Mouse (Mus musculus): ENCODE data around the gene Kcne1. TPM values are rescaled to one million over a fixed set of nuclear protein-coding genes. Genes with fewer than 3 reads are reported as not detected.
A peak's percentile ranks its signal among the peaks of the same experiment; 100 is the strongest.

Kcne1 gene
- total RNA-seq, 1 experiment, result not detected

- TF ChIP-seq CHD2 (IDR thresholded peaks at IDR 0.05; ENCODE audit: low read depth, low read length), result no peak
- TF ChIP-seq ZC3H11A (IDR thresholded peaks at IDR 0.05; ENCODE audit: borderline replicate concordance, low read depth, low read length), result no peak
- TF ChIP-seq MAFK (IDR thresholded peaks at IDR 0.05; ENCODE audit: insufficient read depth, low read depth, low read length), result no peak
- TF ChIP-seq HCFC1 (IDR thresholded peaks at IDR 0.05; ENCODE audit: borderline replicate concordance, insufficient read depth, low read length), result no peak
- in situ Hi-C loops (cut with MboI; ENCODE audit: low sequenced_read_pairs in 2 of 2, unreplicated experiment in 2 of 2), result no loop called here
- no peak for DNase-seq (ENCODE audit: low read depth, low spot score)
- Histone ChIP-seq H3K27ac (ENCODE audit: insufficient read depth, low read depth, low read length, poor library complexity, severe bottlenecking) (no peak overlapping the region), H3K36me3 (ENCODE audit: control insufficient read depth, insufficient read depth, low read length, poor library complexity, severe bottlenecking) (no peaks in the 10 kb centered on the region), H3K9me3 (ENCODE audit: control insufficient read depth, insufficient read depth, low read depth, low read length) (no peaks in the 10 kb centered on the region), H3K9ac (ENCODE audit: insufficient read depth, low read depth, low read length, poor library complexity, severe bottlenecking) (peak overlapping the region; percentile 63), H3K4me3 (ENCODE audit: insufficient read depth in 1 of 2, low read depth in 1 of 2, low read length in 2 of 2, poor library complexity in 1 of 2, severe bottlenecking in 1 of 2) (peak overlapping the region; percentile 59 to 72), H3K4me1 (ENCODE audit: control insufficient read depth in 2 of 2, insufficient read depth in 2 of 2, low read length in 2 of 2, poor library complexity in 1 of 2) (peaks cover 3 to 5% of the 10 kb centered on the region in 2 experiments; a peak in 2 of 4 replicates)
Measured at GRCm38 (mm10) chr16:92301412-92301806, 57.9 kb downstream of the Kcne1 start.

DNA sequence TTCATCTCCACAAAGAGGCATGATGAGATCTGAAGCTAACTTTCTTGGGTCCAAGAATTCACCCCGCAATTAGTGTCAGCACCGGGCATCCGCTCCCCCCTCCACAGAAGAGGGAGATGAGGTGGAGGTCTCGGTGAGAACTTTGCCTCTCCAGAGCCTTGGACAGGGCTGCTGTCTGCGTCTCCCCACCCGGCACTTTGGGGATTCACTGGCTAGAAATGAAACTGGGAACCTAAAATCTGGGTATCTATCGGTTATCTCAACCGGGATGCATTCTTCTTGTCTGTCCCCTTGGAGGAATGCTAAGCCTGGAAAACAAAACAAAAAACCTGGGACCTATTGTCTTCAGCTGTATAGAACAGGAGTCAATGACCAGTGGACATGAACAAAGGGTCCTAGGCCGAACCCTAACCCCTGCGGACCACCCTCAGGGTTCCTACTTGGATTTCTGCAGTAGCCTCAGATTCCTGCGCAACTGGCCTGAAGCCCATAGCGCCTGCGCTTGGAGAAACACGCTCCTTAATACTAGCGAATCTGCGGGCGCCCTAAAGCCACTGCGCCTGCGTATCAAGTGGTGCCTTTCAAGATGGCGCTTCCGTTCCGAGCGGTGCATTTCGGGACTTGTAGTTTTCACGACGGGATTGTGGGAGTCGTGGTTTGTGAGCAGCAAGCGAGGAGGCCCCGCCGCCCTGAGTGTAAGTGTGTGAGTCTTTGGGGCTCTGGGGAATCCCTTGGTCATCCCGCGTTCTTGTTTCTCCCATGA is 58.4 kb downstream of the Kcne1 start, which contains the start of gene Smim11:
TSS of gene Smim11 (plus strand) at position 638 of the 763 bp plus-strand sequence.
- no peaks in the 10 kb centered on the region for H3K36me3 ChIP-seq (ENCODE audit: control insufficient read depth, insufficient read depth, low read length, poor library complexity, severe bottlenecking)
- H3K4me1 ChIP-seq (ENCODE audit: control insufficient read depth in 2 of 2, insufficient read depth in 2 of 2, low read length in 2 of 2, poor library complexity in 1 of 2), result peaks cover 3 to 5% of the 10 kb centered on the region in 2 experiments; a peak in 2 of 4 replicates
- H3K9me3 ChIP-seq (ENCODE audit: control insufficient read depth, insufficient read depth, low read depth, low read length), result no peaks in the 10 kb centered on the region
- H3K4me3 ChIP-seq (ENCODE audit: insufficient read depth in 1 of 2, low read depth in 1 of 2, low read length in 2 of 2, poor library complexity in 1 of 2, severe bottlenecking in 1 of 2), result peak within 1 kb of the TSS; percentile 59 to 72
- H3K27ac ChIP-seq (ENCODE audit: insufficient read depth, low read depth, low read length, poor library complexity, severe bottlenecking), result no peak within 1 kb of the TSS
- in situ Hi-C loops (cut with MboI; ENCODE audit: low sequenced_read_pairs in 2 of 2, unreplicated experiment in 2 of 2), result no loop called here
- peak within 1 kb of the TSS; percentile 63 for H3K9ac ChIP-seq (ENCODE audit: insufficient read depth, low read depth, low read length, poor library complexity, severe bottlenecking)
- TF ChIP-seq HCFC1 (IDR thresholded peaks at IDR 0.05; ENCODE audit: borderline replicate concordance, insufficient read depth, low read length) (peak; percentile 99), CHD2 (IDR thresholded peaks at IDR 0.05; ENCODE audit: low read depth, low read length) (no peak), MAFK (IDR thresholded peaks at IDR 0.05; ENCODE audit: insufficient read depth, low read depth, low read length) (no peak), ZC3H11A (IDR thresholded peaks at IDR 0.05; ENCODE audit: borderline replicate concordance, low read depth, low read length) (peak; percentile 42; the same call in 1 of the 2 replicates), ZNF384 (IDR thresholded peaks at IDR 0.05; ENCODE audit: low read depth, low read length) (no peak)
- DNase-seq (ENCODE audit: low read depth, low spot score), result peak; percentile 97

Other genes with a start within 250 kb of the Kcne1 start
- gene Kcne2, start 67.1 kb downstream of the Kcne1 start, total RNA-seq (2012; rRNA removed), result not detected in 2 replicates
- gene Smim11, start 58.2 kb downstream of the Kcne1 start, total RNA-seq (2012; rRNA removed), result 27.5 and 34.1 TPM in 2 replicates
- gene Fam243, start 38.0 kb downstream of the Kcne1 start, total RNA-seq (2012; rRNA removed), result not detected in 2 replicates
- gene Rcan1, start 111.4 kb upstream of the Kcne1 start, total RNA-seq (2012; rRNA removed), result 11.8 and 15.8 TPM in 2 replicates
- gene Clic6, start 126.3 kb upstream of the Kcne1 start, total RNA-seq (2012; rRNA removed), result 0.37 and 1.0 TPM in 2 replicates

All from ES-E14 (cell line).